Mouse (Mus musculus): ENCODE measurements around the gene Dcaf8.

Dcaf8 gene

DNA sequence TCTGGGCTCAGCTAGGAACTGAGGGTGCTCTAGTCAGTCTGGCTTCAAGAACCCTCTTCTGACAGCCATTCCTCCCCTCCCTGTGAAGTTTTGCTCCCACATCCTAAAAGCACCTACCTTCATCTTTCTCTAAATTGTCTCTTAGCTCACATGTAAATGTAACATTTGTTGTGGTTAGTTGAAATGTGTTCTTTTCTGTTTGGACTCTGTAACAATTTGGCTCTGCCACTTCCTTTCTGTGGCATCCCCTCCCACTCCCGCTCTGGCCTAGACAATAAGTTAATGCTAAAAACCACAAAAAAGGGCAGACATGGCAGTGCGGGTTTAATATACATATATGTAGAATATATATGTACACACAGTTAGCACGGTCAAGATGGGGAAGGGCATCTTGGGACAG, 49.3 kb downstream of the Dcaf8 start:
- no peak for DNase-seq

DNA sequence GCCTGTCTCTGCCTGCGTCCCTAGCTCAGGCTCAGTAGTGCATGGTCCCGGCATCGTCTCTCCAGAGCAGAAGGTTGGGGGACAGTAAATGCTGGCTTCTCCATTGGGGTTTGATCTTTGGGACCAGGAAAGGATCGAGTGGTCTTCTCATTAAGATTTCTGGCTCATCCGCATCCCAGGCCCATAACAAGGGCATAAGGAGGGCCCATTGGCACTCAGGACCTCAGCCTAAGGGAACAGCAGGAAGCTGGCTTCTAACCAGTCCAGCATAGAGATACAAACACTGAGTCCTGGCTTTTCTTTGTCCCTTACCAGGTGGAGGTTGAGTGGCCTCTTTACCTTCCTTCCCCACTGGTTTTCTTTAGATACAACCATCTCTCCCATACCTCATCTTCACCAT, 50.0 kb downstream of the Dcaf8 start:
- no peak for DNase-seq

- DNase-seq: no peak
Measured at GRCm38 (mm10) chr1:172198316-172198715, 50.4 kb downstream of the Dcaf8 start.

DNA sequence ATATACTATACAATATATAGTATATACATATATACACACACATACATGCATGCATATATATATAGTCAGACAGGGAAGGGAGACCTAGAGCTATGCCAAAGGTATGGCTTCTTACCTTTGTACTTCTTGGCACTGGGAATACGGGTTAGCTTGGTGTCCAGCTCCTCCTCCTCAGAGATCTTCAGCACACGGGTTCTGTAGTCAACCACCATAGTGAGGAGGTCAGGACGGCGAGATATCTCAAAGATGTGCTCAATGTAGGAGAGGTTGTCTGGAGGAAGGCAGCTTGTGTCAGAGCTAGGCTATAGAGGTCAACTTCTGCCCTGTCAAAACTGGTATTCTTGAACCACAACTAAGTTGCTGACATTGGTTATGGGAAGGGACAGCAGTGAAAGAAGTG, 51.1 kb downstream of the Dcaf8 start:
- no peak for DNase-seq

DNA sequence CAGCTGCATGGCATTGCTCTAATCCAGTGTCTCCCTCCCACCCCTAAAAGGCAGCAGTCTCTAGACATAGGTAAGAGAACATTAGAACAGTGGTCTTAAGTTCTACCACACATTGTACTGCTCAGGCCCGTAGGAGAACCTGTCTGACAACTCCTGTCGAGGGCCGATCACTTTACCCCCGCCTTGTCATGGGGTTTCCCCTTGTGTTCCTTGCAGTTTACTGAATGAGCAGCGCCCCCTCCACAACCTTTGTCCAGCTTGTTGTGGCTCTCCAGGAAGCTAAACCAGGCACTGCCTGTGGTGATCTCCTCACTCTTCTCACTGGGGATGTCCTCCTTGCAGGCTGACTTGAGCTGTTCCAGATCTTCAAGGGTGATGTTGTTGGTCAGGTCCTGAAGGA, 52.3 kb downstream of the Dcaf8 start:
- DNase-seq: no peak

- DNase-seq: peak in 1 of 2 experiments; percentile 56
Measured at GRCm38 (mm10) chr1:172200871-172201447, 53.1 kb downstream of the Dcaf8 start.

DNA sequence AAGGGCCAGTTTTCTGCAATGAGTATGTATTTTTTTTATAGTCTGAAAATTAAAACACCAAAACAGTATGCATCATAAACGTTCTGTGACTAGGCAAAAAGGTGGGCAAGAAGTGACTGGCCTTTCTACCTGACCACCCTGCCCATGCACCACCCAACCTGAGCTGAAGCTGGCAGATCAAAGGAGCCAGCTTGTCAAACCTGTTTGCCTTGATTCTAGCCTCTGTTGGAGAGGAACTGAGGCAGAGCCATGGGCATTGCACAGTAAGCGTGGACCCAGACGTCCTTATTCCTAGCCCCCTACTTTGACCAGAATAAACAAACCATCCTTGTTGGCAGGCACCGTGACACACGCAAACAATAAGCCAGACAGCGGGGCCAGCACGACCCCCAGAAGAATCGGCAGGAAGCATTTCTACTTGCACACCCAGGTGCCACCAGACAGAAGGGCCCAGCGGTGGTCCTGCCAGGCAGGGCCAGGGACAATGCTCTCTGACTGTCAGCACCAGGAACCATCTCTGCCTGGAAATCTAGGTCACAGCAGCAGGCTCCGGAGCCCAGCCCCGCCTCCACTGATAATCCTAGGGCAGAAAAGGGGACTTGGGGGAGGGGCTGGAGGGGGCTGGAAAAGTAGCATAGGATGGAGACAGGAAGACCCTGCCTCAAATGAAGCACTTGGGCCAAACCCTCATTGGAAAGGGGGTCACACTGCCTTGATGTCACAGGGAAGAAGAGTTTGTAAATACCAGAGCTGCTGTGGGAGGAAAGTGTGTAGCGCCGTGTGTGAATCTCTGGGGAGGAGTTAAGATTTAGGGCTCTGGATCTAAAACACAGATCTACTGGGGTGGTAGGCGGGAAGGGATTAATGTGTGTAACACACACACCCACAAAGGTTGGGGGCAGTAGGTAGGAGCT, 54.3 kb downstream of the Dcaf8 start:
- no peak for DNase-seq

GRCm38 (mm10) chr1:172202894-172203522, 55.1 kb downstream of the Dcaf8 start:
- peak in 1 of 2 experiments; percentile 46 for DNase-seq

- peak; percentile 42 to 51 for DNase-seq
Measured at GRCm38 (mm10) chr1:172203566-172203965, 55.7 kb downstream of the Dcaf8 start.

- DNase-seq: no peak
Measured at GRCm38 (mm10) chr1:172204033-172204813, 56.3 kb downstream of the Dcaf8 start.

DNA sequence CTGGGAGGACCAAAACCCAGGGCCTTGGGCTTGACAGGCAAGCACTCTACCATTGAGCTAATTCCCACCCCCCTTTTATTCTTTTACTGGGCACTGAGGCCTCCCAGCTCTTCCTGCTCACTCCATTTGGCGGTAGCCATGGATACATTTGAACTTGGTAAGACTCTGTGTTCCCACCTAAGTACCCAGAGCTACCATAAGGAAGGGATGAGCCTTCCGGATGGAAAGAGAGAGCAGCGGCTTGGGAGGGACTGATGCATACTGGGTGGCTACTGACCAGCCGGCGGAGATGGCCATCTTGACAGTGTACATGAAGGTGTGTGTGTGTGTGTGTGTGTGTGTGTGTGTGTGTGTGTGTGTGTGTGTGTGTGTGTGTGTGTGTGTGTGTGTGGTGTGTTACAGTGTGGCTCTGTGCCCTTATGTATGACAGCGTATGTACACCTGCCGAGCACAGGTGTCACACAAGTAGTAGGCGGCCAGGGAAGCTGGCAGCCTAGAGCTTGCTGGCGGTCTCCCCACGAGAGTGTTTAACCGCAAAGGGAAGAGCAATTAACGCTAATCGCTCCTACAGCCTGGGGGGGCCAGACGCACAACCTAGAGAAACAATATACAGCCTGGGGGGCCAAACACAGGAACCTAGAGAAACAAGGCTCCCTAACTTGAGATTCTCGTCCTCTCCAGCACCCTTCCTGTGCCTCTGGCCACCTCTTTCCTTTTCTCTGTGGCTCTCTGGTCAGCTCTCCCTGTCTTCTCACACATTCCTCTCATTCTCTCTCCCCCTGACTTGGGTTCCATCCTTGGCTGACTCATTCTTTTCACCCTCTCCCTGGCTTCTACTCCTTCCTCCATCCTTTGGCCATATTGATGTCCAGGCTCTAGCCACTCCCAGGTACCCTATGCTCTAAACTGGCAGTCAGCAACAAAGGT, 57.2 kb downstream of the Dcaf8 start:
- no peak for DNase-seq

DNA sequence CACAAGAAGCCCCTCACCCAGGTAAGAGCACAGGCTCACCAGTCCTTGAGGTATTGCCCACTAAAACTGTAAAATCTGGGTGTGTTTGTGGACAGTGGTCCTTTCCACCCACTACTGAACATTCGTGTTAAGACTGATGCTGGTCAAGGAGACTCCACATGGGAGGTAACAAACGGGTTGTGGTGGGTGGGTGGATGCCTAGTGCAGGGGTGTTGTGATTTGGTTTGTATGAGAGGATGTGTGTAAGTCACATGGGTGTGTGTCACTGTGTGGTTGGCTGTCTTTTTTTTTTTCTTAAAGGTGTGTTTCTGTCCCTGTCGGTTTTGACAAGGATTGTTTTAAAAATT, 57.8 kb downstream of the Dcaf8 start:
- DNase-seq: no peak

- DNase-seq: peak; percentile 86 to 91
Measured at GRCm38 (mm10) chr1:172206141-172206917, 58.4 kb downstream of the Dcaf8 start, which contains the start of gene Pea15a. TSS of gene Pea15a (minus strand) at chr1:172206804.

DNA sequence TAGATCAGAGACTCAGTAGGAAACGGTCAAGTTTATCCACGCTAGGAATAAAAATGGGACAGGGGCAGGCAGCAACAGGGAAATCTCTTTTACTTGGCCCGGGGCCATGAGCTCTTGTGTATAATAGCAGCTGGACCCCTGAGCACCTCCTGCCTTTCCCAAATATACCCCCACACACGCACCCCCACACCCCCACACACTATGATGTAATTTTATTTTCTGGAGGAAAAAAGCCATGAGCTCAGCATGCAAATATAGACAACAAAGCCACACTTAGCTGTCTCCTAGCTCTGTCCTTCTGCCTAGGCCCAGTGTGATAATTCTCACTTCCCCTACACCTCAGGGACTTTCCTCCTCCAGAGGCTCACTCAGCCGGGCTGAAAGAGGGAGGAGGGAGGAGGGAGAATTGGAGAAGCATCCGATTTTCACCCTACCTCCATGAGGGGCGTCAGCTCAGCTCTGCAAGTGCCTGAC, 59.3 kb downstream of the Dcaf8 start:
- no peak for DNase-seq

DNA sequence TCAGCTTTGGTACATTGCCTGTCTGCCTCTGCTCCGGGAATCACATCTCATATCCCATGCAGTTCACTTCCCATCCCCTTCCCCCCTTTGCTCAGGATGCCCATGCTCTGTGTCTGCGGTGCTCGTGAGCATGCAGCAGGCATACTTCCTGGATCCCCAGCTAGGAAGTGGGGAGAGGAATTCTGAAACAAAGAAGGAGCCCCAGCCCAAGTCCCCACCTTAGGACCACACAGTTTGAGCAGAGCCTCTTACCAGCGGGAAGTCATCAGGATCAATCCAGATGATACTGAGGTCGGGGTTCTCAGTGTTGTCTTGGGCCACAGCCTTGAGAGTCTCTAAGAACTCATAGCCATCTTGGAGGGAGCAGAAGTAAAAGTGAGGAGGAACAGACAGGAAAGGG, 64.9 kb downstream of the Dcaf8 start:
- no peak for DNase-seq

DNA sequence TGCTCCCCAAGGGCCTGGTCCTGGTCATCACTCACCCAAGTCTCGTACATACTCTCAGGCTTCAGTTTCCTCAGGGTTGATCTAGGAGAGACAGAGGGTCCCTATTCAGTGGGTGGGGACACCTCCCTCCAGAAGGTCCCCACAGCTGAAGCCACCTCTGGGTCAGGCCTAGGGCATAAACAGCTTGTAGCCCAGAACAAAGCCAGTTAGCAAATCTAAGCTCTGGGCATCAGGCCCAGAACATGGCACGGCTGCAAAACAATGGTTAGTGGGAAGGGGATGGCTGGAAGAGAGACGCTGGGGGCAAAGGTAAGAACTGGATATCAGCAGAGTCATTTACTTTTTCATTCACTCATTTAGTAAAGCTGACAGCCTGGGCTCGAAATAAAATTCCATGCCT, 65.9 kb downstream of the Dcaf8 start:
- no peak for DNase-seq

- no peak for DNase-seq
Measured at GRCm38 (mm10) chr1:172214748-172215147, 66.9 kb downstream of the Dcaf8 start.

- peak; percentile 93 to 96 for DNase-seq
Measured at GRCm38 (mm10) chr1:172217148-172217547, 69.3 kb downstream of the Dcaf8 start.

DNA sequence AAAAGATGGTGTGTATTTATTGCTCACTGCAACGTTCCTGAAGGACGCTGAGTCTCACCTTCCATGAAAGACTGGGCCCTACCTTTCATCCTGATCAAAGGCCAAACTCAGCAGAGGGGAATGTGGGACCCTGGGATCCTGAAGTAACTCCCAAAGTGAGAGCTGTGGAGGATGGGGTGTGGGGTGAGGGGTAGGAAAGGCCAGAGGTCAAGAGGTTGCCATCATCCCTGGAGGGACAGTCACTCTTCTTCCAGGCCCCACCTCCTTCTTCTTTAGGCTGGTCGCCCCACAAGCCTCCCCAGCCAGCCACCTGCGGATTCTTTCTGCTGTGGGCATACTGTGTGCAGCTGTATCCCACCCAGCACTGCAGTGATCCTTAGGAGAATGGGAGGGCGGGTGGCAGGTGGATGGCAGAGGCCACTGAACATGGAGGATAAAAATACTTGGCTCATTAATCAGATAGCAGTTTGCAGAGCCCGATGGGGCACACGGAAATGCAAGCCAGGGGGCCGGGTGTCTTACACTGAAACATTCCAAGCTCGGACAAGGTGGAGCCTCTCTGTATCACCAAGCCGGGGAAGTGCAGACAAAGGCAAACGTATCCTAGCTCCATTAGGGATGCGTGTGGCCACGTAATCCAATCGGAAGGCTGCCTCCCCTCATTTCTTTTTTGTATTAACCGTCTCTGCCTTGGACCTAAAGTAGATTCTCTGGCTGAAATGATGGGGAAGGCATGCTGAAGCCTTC, 70.5 kb downstream of the Dcaf8 start:
- DNase-seq: no peak

Data from kidney, postnatal 36 days (tissue).